Mouse (Mus musculus) testis, adult 2 months (tissue): ENCODE measurements around the gene Vmn1r43. TPM values are rescaled to one million over a fixed set of nuclear protein-coding genes. Genes with fewer than 3 reads are reported as not detected.
"Not testable (repeated sequence)": the region's sequence is repeated elsewhere in the genome, so short reads cannot be mapped to it uniquely, and the experiment has no call there.

Source experiments
- H3K27ac ChIP-seq: fragments of 200-500 bp; 2 replicates; pipeline ENCODE4 v1.5.1; 2012; ENCODE audit warnings: low read depth, low read length; ENCODE audit not compliant: control insufficient read depth, insufficient read depth
- H3K27me3 ChIP-seq: fragments of 200-500 bp; 2 replicates; pipeline ENCODE4 v1.6.1; 2012; ENCODE audit warnings: mild to moderate bottlenecking, low read length, moderate library complexity; ENCODE audit not compliant: control insufficient read depth, insufficient read depth
- H3K36me3 ChIP-seq: fragments of 200-500 bp; 2 replicates; pipeline ENCODE4 v1.6.1; 2012; ENCODE audit warnings: mild to moderate bottlenecking, low read length; ENCODE audit not compliant: control insufficient read depth, insufficient read depth
- H3K4me1 ChIP-seq: fragments of 200-500 bp; 2 replicates; pipeline ENCODE4 v1.6.1; 2012; ENCODE audit warnings: low read length; ENCODE audit not compliant: control insufficient read depth, insufficient read depth
- H3K4me3 ChIP-seq: fragments of 200-500 bp; 2 replicates; pipeline ENCODE4 v1.5.1; 2012; ENCODE audit warnings: low read depth, mild to moderate bottlenecking, low read length, moderate library complexity, mixed read lengths; ENCODE audit not compliant: control insufficient read depth
- CTCF ChIP-seq: fragments of 200-500 bp; IDR thresholded peaks from 2 replicates; pipeline ENCODE4 v1.5.1; 2012; ENCODE audit warnings: low read depth, mild to moderate bottlenecking, inconsistent platforms, low read length, moderate library complexity; ENCODE audit not compliant: control insufficient read depth, insufficient read depth, insufficient replicate concordance
- POLR2A ChIP-seq: fragments of 200-500 bp; IDR thresholded peaks from 2 replicates; pipeline ENCODE4 v1.6.1; 2012; ENCODE audit warnings: low read depth, mild to moderate bottlenecking, inconsistent platforms, low read length, moderate library complexity; ENCODE audit not compliant: control insufficient read depth
- polyA plus RNA-seq: library from polyadenylated mRNA; depleted of rRNA; stranded (reverse); fragments of >200 nt; gene quantifications from 2 replicates; pipeline ENCODE4 v1.2.3, GENCODE M21; 2012; rRNA removed

Gene Vmn1r43
- polyA plus RNA-seq, result 0.93 and 1.2 TPM in 2 replicates

GRCm38 (mm10) chr6:89876313-89876712 lies at the start of gene Vmn1r43, which contains the start of gene Vmn1r42:
TSS of gene Vmn1r43 (minus strand) at chr6:89876413.
TSS of gene Vmn1r42 (minus strand) at chr6:89876413.
- H3K27ac ChIP-seq, H3K4me3 ChIP-seq, H3K4me1 ChIP-seq, H3K27me3 ChIP-seq, H3K36me3 ChIP-seq: not testable (repeated sequence)

- TF ChIP-seq POLR2A (no peak), CTCF (no peak)
- H3K27ac ChIP-seq, result no peak overlapping the region
- no peak overlapping the region for H3K4me3 ChIP-seq
- H3K27me3 ChIP-seq, result no peaks in the 10 kb centered on the region
- no peaks in the 10 kb centered on the region for H3K4me1 ChIP-seq
- H3K36me3 ChIP-seq, result no peaks in the 10 kb centered on the region
Measured at GRCm38 (mm10) chr6:89883812-89884211, 7.6 kb upstream of the Vmn1r43 start.

DNA sequence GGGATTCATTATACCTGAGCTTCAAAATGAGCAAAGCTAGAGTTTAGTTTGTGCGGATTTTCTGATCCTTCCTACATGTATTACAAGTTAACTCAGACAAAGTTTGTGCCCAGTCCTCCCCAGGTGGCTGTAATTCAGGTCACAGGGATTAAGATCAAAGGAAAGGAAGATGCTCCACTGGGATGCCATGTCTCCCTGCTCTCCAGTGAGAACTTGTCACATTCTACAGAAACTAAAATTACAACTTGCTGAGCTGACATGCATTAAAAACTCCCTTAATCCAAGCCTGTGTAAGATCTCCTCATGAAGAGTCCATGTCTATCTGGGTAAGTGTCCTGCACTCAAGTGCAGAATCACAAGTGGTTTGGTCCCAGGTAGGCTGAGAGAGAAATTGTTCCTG lies 7.1 kb upstream of the Vmn1r43 start, which contains the start of gene Vmn1r44:
Gene Vmn1r44 (plus strand): TSS at position 301 of the 400 bp plus-strand sequence.
- no peak within 1 kb of the TSS for H3K27ac ChIP-seq
- no peak for TF ChIP-seq CTCF
- TF ChIP-seq POLR2A, result no peak
- no peaks in the 10 kb centered on the region for H3K36me3 ChIP-seq
- no peak within 1 kb of the TSS for H3K4me3 ChIP-seq
- no peaks in the 10 kb centered on the region for H3K27me3 ChIP-seq
- H3K4me1 ChIP-seq, result no peaks in the 10 kb centered on the region

DNA sequence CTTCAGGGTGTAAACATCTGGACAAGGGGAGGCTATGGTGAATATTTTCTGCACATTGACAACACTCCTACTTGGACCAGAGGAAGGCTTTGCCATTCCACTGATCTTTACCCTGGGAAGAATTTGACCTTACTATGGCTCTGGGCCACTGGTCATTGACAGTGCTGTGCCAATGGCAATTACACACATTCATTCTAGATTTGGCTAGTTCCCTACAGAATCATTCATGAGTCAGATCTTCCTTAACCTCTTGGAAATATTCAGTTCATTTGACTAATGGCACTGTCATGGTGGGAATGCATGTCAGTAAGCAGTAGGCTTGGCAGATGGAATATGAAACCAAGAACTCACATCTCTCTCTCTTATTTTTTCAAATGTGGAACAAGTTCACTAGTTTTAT lies 4.7 kb upstream of the Vmn1r43 start:
- H3K36me3 ChIP-seq, result no peaks in the 10 kb centered on the region
- H3K4me3 ChIP-seq, result no peak overlapping the region
- TF ChIP-seq CTCF (no peak), POLR2A (no peak)
- H3K27me3 ChIP-seq, result no peaks in the 10 kb centered on the region
- H3K27ac ChIP-seq, result no peak overlapping the region
- H3K4me1 ChIP-seq, result no peaks in the 10 kb centered on the region

DNA sequence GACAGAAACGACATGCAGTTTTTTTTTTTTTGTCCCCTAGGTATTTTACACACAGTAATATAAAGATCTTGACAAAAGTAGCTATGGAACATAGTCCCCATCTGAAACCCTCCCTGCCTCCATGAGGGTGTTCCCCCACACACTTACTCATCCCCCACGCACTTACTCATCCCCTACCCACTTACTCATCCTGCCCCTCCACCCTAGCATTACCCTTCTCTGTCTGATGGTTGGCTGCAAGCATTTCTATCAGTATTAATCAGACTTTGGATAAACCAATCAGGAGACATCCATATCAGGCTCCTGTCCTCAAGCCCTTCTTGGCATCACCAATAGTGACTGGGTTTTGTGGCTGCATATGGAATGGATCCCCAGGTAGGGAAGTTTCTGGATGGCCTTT lies 750 bp upstream of the Vmn1r43 start:
- Histone ChIP-seq H3K4me1 (no peaks in the 10 kb centered on the region), H3K27ac (no peak overlapping the region), H3K27me3 (no peaks in the 10 kb centered on the region), H3K4me3 (no peak overlapping the region), H3K36me3 (no peaks in the 10 kb centered on the region)
- TF ChIP-seq POLR2A (no peak), CTCF (no peak)

DNA sequence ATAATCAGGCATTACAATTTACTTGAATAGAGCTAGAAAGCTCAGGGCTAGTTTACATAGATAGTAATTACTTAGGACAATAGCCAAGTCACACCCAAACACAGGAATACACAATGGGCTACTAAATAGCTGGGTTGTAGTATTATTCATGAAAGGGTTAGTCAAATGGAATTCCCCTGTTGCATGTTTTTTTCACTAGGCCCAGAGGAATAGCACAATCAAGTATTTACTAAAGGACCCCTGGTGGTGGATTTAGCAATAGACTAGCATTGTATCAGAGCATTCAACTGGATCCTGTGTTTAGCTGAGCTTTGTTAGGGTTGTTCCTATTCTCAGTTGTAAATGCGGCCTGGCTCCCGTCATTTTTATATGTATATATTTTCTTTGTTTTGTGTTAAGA lies 8.2 kb downstream of the Vmn1r43 start:
- TF ChIP-seq CTCF, result no peak
- TF ChIP-seq POLR2A, result no peak
- H3K27ac ChIP-seq, result no peak overlapping the region
- no peaks in the 10 kb centered on the region for H3K27me3 ChIP-seq
- no peaks in the 10 kb centered on the region for H3K4me1 ChIP-seq
- no peaks in the 10 kb centered on the region for H3K36me3 ChIP-seq
- no peak overlapping the region for H3K4me3 ChIP-seq

GRCm38 (mm10) chr6:89867276-89867675 lies 8.9 kb downstream of the Vmn1r43 start:
- Histone ChIP-seq H3K36me3 (no peaks in the 10 kb centered on the region), H3K27ac (no peak overlapping the region), H3K4me3 (no peak overlapping the region), H3K4me1 (no peaks in the 10 kb centered on the region), H3K27me3 (no peaks in the 10 kb centered on the region)
- no peak for TF ChIP-seq POLR2A
- no peak for TF ChIP-seq CTCF

GRCm38 (mm10) chr6:89863792-89864191 lies 12.4 kb downstream of the Vmn1r43 start:
- TF ChIP-seq CTCF (no peak), POLR2A (no peak)
- no peaks in the 10 kb centered on the region for H3K27me3 ChIP-seq
- no peak overlapping the region for H3K4me3 ChIP-seq
- no peak overlapping the region for H3K27ac ChIP-seq
- H3K4me1 ChIP-seq, result no peaks in the 10 kb centered on the region
- no peaks in the 10 kb centered on the region for H3K36me3 ChIP-seq
